Mouse (Mus musculus) forebrain, embryonic 12.5 days (tissue): ENCODE measurements around the gene Hexim2. TPM values are rescaled to one million over a fixed set of nuclear protein-coding genes. Genes with fewer than 3 reads are reported as not detected.

Experiments
- ATAC-seq: fragments of 200-750 bp; cut with Nextera tagmentation; 2 replicates; pipeline ENCODE4 v1.8.0; 2017; ENCODE audit warnings: moderate TSS enrichment; ENCODE audit not compliant: low FRiP score
- H3K27ac ChIP-seq: fragments of 300-500 bp; sonication (generic); 2 replicates; pipeline ENCODE4 v1.5.1; 2016; ENCODE audit warnings: mild to moderate bottlenecking
- H3K27me3 ChIP-seq: fragments of 300-500 bp; sonication (generic); 2 replicates; pipeline ENCODE4 v1.6.1; 2016; ENCODE audit warnings: mild to moderate bottlenecking
- H3K36me3 ChIP-seq: fragments of 300-500 bp; sonication (generic); replicated peaks from 2 replicates; pipeline ENCODE4 v1.6.1; 2016; ENCODE audit warnings: mild to moderate bottlenecking
- H3K4me1 ChIP-seq: fragments of 300-500 bp; sonication (generic); 2 replicates; pipeline ENCODE4 v1.6.1; 2016
- H3K4me2 ChIP-seq: fragments of 300-500 bp; sonication (generic); 2 replicates; pipeline ENCODE4 v1.6.1; 2016; ENCODE audit warnings: mild to moderate bottlenecking, moderate library complexity
- H3K4me3 ChIP-seq: fragments of 300-500 bp; sonication (generic); replicated peaks from 2 replicates; pipeline ENCODE4 v1.5.1; 2016; ENCODE audit warnings: mild to moderate bottlenecking
- H3K9ac ChIP-seq: fragments of 300-500 bp; sonication (generic); 2 replicates; pipeline ENCODE4 v1.6.1; 2016; ENCODE audit warnings: mild to moderate bottlenecking
- H3K9me3 ChIP-seq: fragments of 300-500 bp; sonication (generic); 2 replicates; pipeline ENCODE4 v1.6.1; 2016
- WGBS: fragments of 180-500 bp; shearing (Covaris S2); methylation state at CpG from one replicate; pipeline ENCODE4 v1.1.7; 2016; 5-methylcytosine and 5-hydroxymethylcytosine counted together
- polyA plus RNA-seq: library from polyadenylated mRNA; unstranded; fragments of >200 nt; fragmentation: Nextera tagmentation; extraction: Ambion mirVana; gene quantifications from 2 replicates; pipeline ENCODE4 v1.2.1, GENCODE M21; 2016

Hexim2 gene
- polyA plus RNA-seq, 1 experiment from 2014 or later = 11.8 TPM

GRCm38 (mm10) chr11:103181349-103181748 is 49.1 kb downstream of the Hexim2 start:
- Histone ChIP-seq H3K4me1 (no peaks in the 10 kb centered on the region), H3K36me3 (no peaks in the 10 kb centered on the region), H3K4me3 (no peak overlapping the region), H3K9ac (no peak overlapping the region), H3K9me3 (no peaks in the 10 kb centered on the region), H3K27ac (no peak overlapping the region), H3K4me2 (no peak overlapping the region), H3K27me3 (peaks cover 19% of the 10 kb centered on the region; the same call in 1 of the 2 replicates)
- WGBS = 80% methylated on average over 9 of the region's 9 CpGs
- no peak for ATAC-seq

GRCm38 (mm10) chr11:103181911-103182310 is 49.7 kb downstream of the Hexim2 start:
- no peak overlapping the region for H3K4me2 ChIP-seq
- no peak for ATAC-seq
- H3K4me3 ChIP-seq = no peak overlapping the region
- H3K9me3 ChIP-seq = no peaks in the 10 kb centered on the region
- H3K27ac ChIP-seq = no peak overlapping the region
- H3K27me3 ChIP-seq = peaks cover 19% of the 10 kb centered on the region; the same call in 1 of the 2 replicates
- WGBS = 80% methylated on average over 3 of the region's 3 CpGs
- no peaks in the 10 kb centered on the region for H3K4me1 ChIP-seq
- H3K36me3 ChIP-seq = no peaks in the 10 kb centered on the region
- no peak overlapping the region for H3K9ac ChIP-seq

DNA sequence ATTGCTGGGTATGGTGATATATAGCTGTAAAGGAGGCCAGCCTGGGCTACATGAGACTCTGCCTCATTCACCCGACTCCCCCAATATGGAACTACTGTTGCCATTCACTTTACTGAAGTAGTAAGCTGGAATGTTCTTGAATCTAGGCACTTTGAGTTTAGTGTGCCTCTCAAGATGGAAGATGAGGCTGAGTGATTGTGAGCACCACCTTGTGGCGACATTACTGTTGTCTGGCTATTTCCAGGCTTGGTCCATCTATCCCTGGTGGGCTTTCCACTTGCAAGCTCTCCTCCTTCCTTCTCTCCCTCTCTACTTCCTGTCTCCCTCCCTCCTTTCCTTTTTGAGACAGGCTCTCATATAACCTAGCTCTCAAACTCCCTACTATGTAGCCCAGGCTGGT is 52.7 kb downstream of the Hexim2 start:
- WGBS = 40% methylated on average over 2 of the region's 2 CpGs
- H3K4me2 ChIP-seq = no peak overlapping the region
- H3K9ac ChIP-seq = no peak overlapping the region
- no peak overlapping the region for H3K27ac ChIP-seq
- H3K4me3 ChIP-seq = no peak overlapping the region
- peaks cover 34% of the 10 kb centered on the region for H3K27me3 ChIP-seq
- no peaks in the 10 kb centered on the region for H3K9me3 ChIP-seq
- H3K4me1 ChIP-seq = no peaks in the 10 kb centered on the region
- H3K36me3 ChIP-seq = no peaks in the 10 kb centered on the region
- no peak for ATAC-seq

Other genes with a start within 250 kb of the Hexim2 start
- not detected in 2 replicates for gene Fam187a, start 247.3 kb upstream of the Hexim2 start, polyA plus RNA-seq
- 0.09 TPM in 1 of 2 replicates, not detected in the other for gene Gfap, start 231.5 kb upstream of the Hexim2 start, polyA plus RNA-seq
- 10.8 and 13.0 TPM in 2 replicates for gene Kif18b, start 207.3 kb upstream of the Hexim2 start, polyA plus RNA-seq
- 3.7 and 4.0 TPM in 2 replicates for gene C1ql1, start 185.7 kb upstream of the Hexim2 start, polyA plus RNA-seq
- 49.0 and 56.2 TPM in 2 replicates for gene Nmt1, start 104.2 kb upstream of the Hexim2 start, polyA plus RNA-seq
- gene Dcakd, start 104.1 kb upstream of the Hexim2 start, polyA plus RNA-seq = 190 and 210 TPM in 2 replicates
- 1.4 and 1.5 TPM in 2 replicates for gene Plcd3, start 30.8 kb upstream of the Hexim2 start, polyA plus RNA-seq
- gene Acbd4, start 30.7 kb upstream of the Hexim2 start, polyA plus RNA-seq = 5.7 and 7.1 TPM in 2 replicates
- 3.4 TPM in 2 replicates for gene Hexim1, start 16.2 kb upstream of the Hexim2 start, polyA plus RNA-seq
- 1.1 TPM in 2 replicates for gene Fmnl1, start 38.7 kb downstream of the Hexim2 start, polyA plus RNA-seq
- 0.33 and 0.64 TPM in 2 replicates for gene 1700023F06Rik, start 76.1 kb downstream of the Hexim2 start, polyA plus RNA-seq
- gene Spata32, start 86.0 kb downstream of the Hexim2 start, polyA plus RNA-seq = not detected in 2 replicates
- 4.6 and 4.7 TPM in 2 replicates for gene Map3k14, start 135.0 kb downstream of the Hexim2 start, polyA plus RNA-seq
- gene Arhgap27, start 231.3 kb downstream of the Hexim2 start, polyA plus RNA-seq = 3.2 and 3.7 TPM in 2 replicates